Mouse (Mus musculus) ES-E14 (cell line): Measurements from ENCODE around the gene H2-Aa. TPM values are rescaled to one million over a fixed set of nuclear protein-coding genes. Genes with fewer than 3 reads are reported as not detected.

ENCODE experiments used
- DNase-seq: peaks from one replicate; pipeline ENCODE4 v3.0.0-alpha.2; 2013; ENCODE audit warnings: low read depth, low spot score
- H3K27ac ChIP-seq: 2 replicates; pipeline ENCODE4 v1.5.1; 2012; ENCODE audit warnings: low read depth, mild to moderate bottlenecking, low read length, moderate library complexity, mixed read lengths; ENCODE audit not compliant: poor library complexity, insufficient read depth, severe bottlenecking
- H3K36me3 ChIP-seq: 2 replicates; pipeline ENCODE4 v1.6.1; 2012; ENCODE audit warnings: mild to moderate bottlenecking, low read length, moderate library complexity, mixed read lengths; ENCODE audit not compliant: control insufficient read depth, poor library complexity, insufficient read depth, severe bottlenecking
- H3K4me1 ChIP-seq, 2 experiments: fragments of 150-350 bp in 1 of 2; sonication (generic) in 1 of 2; 2 replicates each; pipeline ENCODE4 v1.6.1; 2012; ENCODE audit warnings: low read length in 2 of 2, mild to moderate bottlenecking in 1 of 2, mixed read lengths in 1 of 2; ENCODE audit not compliant: control insufficient read depth in 2 of 2, insufficient read depth in 2 of 2, poor library complexity in 1 of 2
- H3K4me3 ChIP-seq, 2 experiments: fragments of 150-350 bp in 1 of 2; sonication (generic) in 1 of 2; 2 replicates each; pipeline ENCODE4 v1.5.1; 2012; ENCODE audit warnings: low read length in 2 of 2, low read depth in 1 of 2, mild to moderate bottlenecking in 1 of 2, mixed read lengths in 1 of 2; ENCODE audit not compliant: insufficient read depth in 1 of 2, poor library complexity in 1 of 2, severe bottlenecking in 1 of 2
- H3K9ac ChIP-seq: 2 replicates; pipeline ENCODE4 v1.6.1; 2012; ENCODE audit warnings: low read depth, mild to moderate bottlenecking, low read length, mixed read lengths; ENCODE audit not compliant: poor library complexity, insufficient read depth, severe bottlenecking
- H3K9me3 ChIP-seq: fragments of 150-350 bp; sonication (generic); 2 replicates; pipeline ENCODE4 v1.6.1; 2012; ENCODE audit warnings: low read depth, mild to moderate bottlenecking, low read length; ENCODE audit not compliant: control insufficient read depth, insufficient read depth
- CHD2 ChIP-seq: IDR thresholded peaks from 2 replicates; pipeline ENCODE4 v1.6.1; 2014; ENCODE audit warnings: mild to moderate bottlenecking, low read depth, low read length, inconsistent platforms
- HCFC1 ChIP-seq: IDR thresholded peaks from 2 replicates; pipeline ENCODE4 v1.6.1; 2012; ENCODE audit warnings: low read length, inconsistent platforms, borderline replicate concordance; ENCODE audit not compliant: insufficient read depth
- MAFK ChIP-seq: IDR thresholded peaks from 2 replicates; pipeline ENCODE4 v1.6.1; 2014; ENCODE audit warnings: mild to moderate bottlenecking, low read depth, low read length, inconsistent platforms; ENCODE audit not compliant: insufficient read depth
- ZC3H11A ChIP-seq: IDR thresholded peaks from 2 replicates; pipeline ENCODE4 v1.6.1; 2012; ENCODE audit warnings: low read depth, mild to moderate bottlenecking, inconsistent platforms, low read length, borderline replicate concordance
- ZNF384 ChIP-seq: IDR thresholded peaks from 2 replicates; pipeline ENCODE4 v1.6.1; 2012; ENCODE audit warnings: low read depth, low read length, inconsistent platforms
- in situ Hi-C, 2 experiments: fragments of 600-800 bp; cut with MboI; formaldehyde crosslinking; loops; one replicate each; pipeline ENCODE4 v1.15.1; 2025; ENCODE audit warnings: low sequenced_read_pairs in 2 of 2, inconsistent platforms in 1 of 2; ENCODE audit not compliant: unreplicated experiment in 2 of 2
- total RNA-seq: library from RNA; depleted of rRNA; stranded (reverse); fragments of 300-350 nt; gene quantifications from 2 replicates; pipeline ENCODE4 v1.2.3, GENCODE M21; 2012

Gene H2-Aa
- total RNA-seq, 1 experiment, result 1.6 TPM

GRCm38 (mm10) chr17:34292570-34292969 is 4.9 kb upstream of the H2-Aa start:
- no peak for TF ChIP-seq MAFK
- Histone ChIP-seq H3K36me3 (no peaks in the 10 kb centered on the region), H3K4me3 (no peak overlapping the region), H3K9ac (no peak overlapping the region), H3K4me1 (no peaks in the 10 kb centered on the region), H3K27ac (no peak overlapping the region), H3K9me3 (no peaks in the 10 kb centered on the region)
- in situ Hi-C loops, result no loop called here
- DNase-seq, result no peak

DNA sequence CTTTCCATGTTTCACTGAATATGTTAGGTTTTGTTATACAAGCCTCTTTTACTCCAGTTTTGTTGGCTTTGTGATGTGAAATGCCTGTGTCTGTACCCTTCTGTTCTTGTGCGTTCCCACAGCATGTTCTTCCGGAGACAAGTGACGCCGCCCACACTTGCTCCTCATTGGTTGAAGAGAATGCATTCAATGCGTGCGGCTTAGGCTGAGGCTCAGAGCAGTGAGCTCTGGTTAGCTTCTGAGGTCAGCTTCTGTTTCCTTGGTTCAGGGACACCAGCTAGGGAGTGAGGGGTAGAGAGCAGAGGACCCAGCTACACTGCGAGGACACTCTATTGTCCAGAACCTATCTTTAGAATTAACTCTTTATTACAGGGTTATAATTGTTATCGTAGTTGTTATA is 4.0 kb upstream of the H2-Aa start:
- no peak overlapping the region for H3K9ac ChIP-seq
- no peak overlapping the region for H3K4me3 ChIP-seq
- no peak overlapping the region for H3K27ac ChIP-seq
- TF ChIP-seq HCFC1, result no peak
- TF ChIP-seq CHD2, result peak; percentile 98
- in situ Hi-C loops, result no loop called here
- H3K4me1 ChIP-seq, result no peaks in the 10 kb centered on the region
- DNase-seq, result peak; percentile 69
- no peaks in the 10 kb centered on the region for H3K36me3 ChIP-seq
- no peaks in the 10 kb centered on the region for H3K9me3 ChIP-seq

DNA sequence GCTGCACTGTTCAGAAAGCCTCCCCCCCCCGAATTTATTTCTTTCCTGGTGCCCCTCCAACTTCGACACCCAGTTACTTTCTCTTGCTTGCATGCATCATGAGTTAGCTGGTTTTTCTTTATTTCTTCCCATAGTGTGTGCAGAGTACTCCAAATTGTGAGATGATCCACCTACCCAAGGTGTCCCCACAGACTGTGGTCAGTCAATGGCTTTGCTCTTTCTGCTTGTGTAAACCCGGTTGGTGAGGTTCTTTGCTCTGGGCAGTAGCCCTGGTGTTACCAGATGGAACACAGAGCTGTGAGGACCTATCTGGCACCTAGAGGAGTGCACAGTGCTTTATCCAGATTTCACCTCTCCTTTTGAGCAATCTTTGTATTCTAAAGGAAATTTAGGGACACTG is 508 bp upstream of the H2-Aa start:
- H3K9me3 ChIP-seq, result no peaks in the 10 kb centered on the region
- no peak overlapping the region for H3K4me3 ChIP-seq
- TF ChIP-seq HCFC1 (no peak), ZC3H11A (no peak), CHD2 (no peak), ZNF384 (no peak), MAFK (no peak)
- no peaks in the 10 kb centered on the region for H3K36me3 ChIP-seq
- DNase-seq, result no peak
- in situ Hi-C loops, result no loop called here
- no peak overlapping the region for H3K27ac ChIP-seq
- H3K4me1 ChIP-seq, result no peaks in the 10 kb centered on the region
- no peak overlapping the region for H3K9ac ChIP-seq

- no peak for DNase-seq
Observed at GRCm38 (mm10) chr17:34286999-34287398, 624 bp downstream of the H2-Aa start.

DNA sequence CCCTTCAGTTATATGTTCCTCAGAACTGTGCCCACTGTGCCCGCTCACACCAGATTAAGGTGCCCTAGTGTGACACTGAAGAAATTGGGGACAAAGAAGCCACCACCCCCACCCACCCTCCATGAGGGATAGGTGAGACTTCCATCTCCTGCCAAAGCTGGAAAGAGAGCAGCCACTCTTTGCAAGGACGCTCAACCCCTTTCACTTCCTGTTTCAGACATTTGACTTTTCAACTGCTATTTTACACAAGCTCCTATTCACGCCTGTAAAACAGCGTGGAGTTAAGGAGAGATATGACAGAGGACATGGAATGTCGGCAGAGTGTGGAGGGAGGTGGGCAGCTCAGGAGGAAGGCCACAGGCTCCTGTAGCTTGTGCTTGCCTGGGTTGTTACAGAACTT is 1.1 kb downstream of the H2-Aa start:
- no peak for DNase-seq
- H3K9me3 ChIP-seq, result no peaks in the 10 kb centered on the region
- TF ChIP-seq CHD2 (no peak), HCFC1 (no peak)
- in situ Hi-C loops, result no loop called here
- no peaks in the 10 kb centered on the region for H3K36me3 ChIP-seq
- no peaks in the 10 kb centered on the region for H3K4me1 ChIP-seq
- no peak overlapping the region for H3K4me3 ChIP-seq
- no peak overlapping the region for H3K27ac ChIP-seq
- no peak overlapping the region for H3K9ac ChIP-seq

More at GRCm38 (mm10) chr17:34286999-34287398, 624 bp downstream of the H2-Aa start:
- no peak overlapping the region for H3K27ac ChIP-seq
- TF ChIP-seq ZNF384, result no peak
- no peak for TF ChIP-seq HCFC1
- TF ChIP-seq CHD2, result no peak
- TF ChIP-seq ZC3H11A, result no peak
- no peak for TF ChIP-seq MAFK
- H3K36me3 ChIP-seq, result no peaks in the 10 kb centered on the region
- H3K4me1 ChIP-seq, result no peaks in the 10 kb centered on the region
- in situ Hi-C loops, result no loop called here
- no peak overlapping the region for H3K9ac ChIP-seq
- H3K4me3 ChIP-seq, result no peak overlapping the region
- H3K9me3 ChIP-seq, result no peaks in the 10 kb centered on the region
